Mouse (Mus musculus) kidney, postnatal 25 days (tissue): Measurements from ENCODE around the gene Gm20388.
A peak's percentile ranks its signal among the peaks of the same experiment; 100 is the strongest.

Experiments used
- DNase-seq, 2 experiments: peaks; one replicate each; pipeline ENCODE4 v3.0.0; 2021; ENCODE audit warnings: mixed read lengths in 2 of 2

Gene Gm20388

GRCm38 (mm10) chr8:123342253-123342652 is 3431.6 kb downstream of the Gm20388 start:
- DNase-seq, result no peak

- no peak for DNase-seq
These were observed 3432.3 kb downstream of the Gm20388 start for GRCm38 (mm10) chr8:123342911-123343310.

GRCm38 (mm10) chr8:123343422-123343821 is 3432.8 kb downstream of the Gm20388 start:
- peak; percentile 35 to 74 for DNase-seq

- DNase-seq, result no peak
These were observed 3434.5 kb downstream of the Gm20388 start for GRCm38 (mm10) chr8:123345135-123345534.

GRCm38 (mm10) chr8:123345856-123346255 is 3435.2 kb downstream of the Gm20388 start:
- DNase-seq, result no peak

- no peak for DNase-seq
These were observed 3436.7 kb downstream of the Gm20388 start for GRCm38 (mm10) chr8:123347293-123347692.

- DNase-seq, result peak; percentile 89 to 91
These were observed 3437.7 kb downstream of the Gm20388 start for GRCm38 (mm10) chr8:123348237-123348843.

- no peak for DNase-seq
These were observed 3438.4 kb downstream of the Gm20388 start for GRCm38 (mm10) chr8:123349073-123349472.

GRCm38 (mm10) chr8:123352118-123352517 is 3441.5 kb downstream of the Gm20388 start:
- DNase-seq, result no peak

- DNase-seq, result peak; percentile 75 to 80
These were observed 3442.1 kb downstream of the Gm20388 start for GRCm38 (mm10) chr8:123352786-123353185.

GRCm38 (mm10) chr8:123353216-123353615 is 3442.6 kb downstream of the Gm20388 start:
- no peak for DNase-seq

- peak; percentile 80 to 90 for DNase-seq
These were observed 3450.6 kb downstream of the Gm20388 start for GRCm38 (mm10) chr8:123361082-123361739.

- DNase-seq, result peak; percentile 95 to 98
These were observed 3463.0 kb downstream of the Gm20388 start, which contains the start of gene Tcf25 for GRCm38 (mm10) chr8:123373403-123374238. Gene Tcf25 (plus strand): TSS chr8:123373753.

GRCm38 (mm10) chr8:123374239-123374578 is 3463.6 kb downstream of the Gm20388 start:
- DNase-seq, result peak; percentile 96 to 98

- no peak for DNase-seq
These were observed 3465.1 kb downstream of the Gm20388 start for GRCm38 (mm10) chr8:123375701-123376100.

- DNase-seq, result no peak
These were observed 3465.5 kb downstream of the Gm20388 start for GRCm38 (mm10) chr8:123376106-123376505.

GRCm38 (mm10) chr8:123381711-123382110 is 3471.1 kb downstream of the Gm20388 start:
- DNase-seq, result no peak

GRCm38 (mm10) chr8:123382516-123382915 is 3471.9 kb downstream of the Gm20388 start:
- DNase-seq, result peak in 1 of 2 experiments; percentile 21

GRCm38 (mm10) chr8:123384883-123385540 is 3474.4 kb downstream of the Gm20388 start:
- peak in 1 of 2 experiments; percentile 32 for DNase-seq

- DNase-seq, result no peak
These were observed 3476.4 kb downstream of the Gm20388 start for GRCm38 (mm10) chr8:123387041-123387440.

- DNase-seq, result no peak
These were observed 3477.2 kb downstream of the Gm20388 start for GRCm38 (mm10) chr8:123387801-123388200.

- peak; percentile 58 to 81 for DNase-seq
These were observed 3478.4 kb downstream of the Gm20388 start for GRCm38 (mm10) chr8:123389026-123389425.

- DNase-seq, result no peak
These were observed 3487.7 kb downstream of the Gm20388 start for GRCm38 (mm10) chr8:123398308-123398707.
